Mouse (Mus musculus) forebrain, postnatal 0 days (tissue): ENCODE data around the gene Scd4. TPM values are rescaled to one million over a fixed set of nuclear protein-coding genes. Genes with fewer than 3 reads are reported as not detected.
A peak's percentile ranks its signal among the peaks of the same experiment; 100 is the strongest.

Experiments used
- ATAC-seq: fragments of 200-750 bp; cut with Nextera tagmentation; 2 replicates; pipeline ENCODE4 v1.8.0; 2017; ENCODE audit warnings: mild to moderate bottlenecking, moderate library complexity
- DNase-seq: peaks from one replicate; pipeline ENCODE4 v3.0.0-alpha.2; 2015
- H3K27ac ChIP-seq: fragments of 300-500 bp; sonication (generic); 2 replicates; pipeline ENCODE4 v1.5.1; 2014; ENCODE audit warnings: low read depth, mild to moderate bottlenecking, antibody characterized with exemption, low read length, moderate library complexity, mixed read lengths
- H3K27me3 ChIP-seq: fragments of 300-500 bp; sonication (generic); 2 replicates; pipeline ENCODE4 v1.6.1; 2014; ENCODE audit warnings: mild to moderate bottlenecking, low read length, mixed read lengths; ENCODE audit not compliant: insufficient read depth
- H3K36me3 ChIP-seq: fragments of 300-500 bp; sonication (generic); 2 replicates; pipeline ENCODE4 v1.6.1; 2014; ENCODE audit warnings: mild to moderate bottlenecking, moderate library complexity; ENCODE audit not compliant: insufficient read depth
- H3K4me1 ChIP-seq: fragments of 300-500 bp; sonication (generic); 2 replicates; pipeline ENCODE4 v1.6.1; 2014; ENCODE audit warnings: antibody characterized with exemption; ENCODE audit not compliant: insufficient read depth
- H3K4me2 ChIP-seq: fragments of 300-500 bp; sonication (generic); 2 replicates; pipeline ENCODE4 v1.6.1; 2014; ENCODE audit warnings: low read depth, mild to moderate bottlenecking, moderate library complexity
- H3K4me3 ChIP-seq: fragments of 300-500 bp; sonication (generic); 2 replicates; pipeline ENCODE4 v1.5.1; 2014; ENCODE audit warnings: low read depth, low read length, mixed read lengths
- H3K9ac ChIP-seq: fragments of 300-500 bp; sonication (generic); 2 replicates; pipeline ENCODE4 v1.6.1; 2014; ENCODE audit warnings: mild to moderate bottlenecking
- H3K9me3 ChIP-seq: fragments of 300-500 bp; sonication (generic); 2 replicates; pipeline ENCODE4 v1.6.1; 2016; ENCODE audit warnings: low read length
- CTCF ChIP-seq: sonication (generic); IDR thresholded peaks from 2 replicates; pipeline ENCODE4 v1.5.1; 2016; ENCODE audit warnings: antibody characterized with exemption, control low read depth, low read depth
- WGBS: fragments of 180-500 bp; shearing (Covaris S2); extraction: QIAGEN DNeasy Blood & Tissue Kit; methylation state at CpG from one replicate; pipeline ENCODE4 v1.1.7; 2014; 5-methylcytosine and 5-hydroxymethylcytosine counted together
- polyA plus RNA-seq: library from polyadenylated mRNA; unstranded; fragments of >200 nt; fragmentation: Nextera tagmentation; extraction: Ambion mirVana; gene quantifications from 2 replicates; pipeline ENCODE4 v1.2.1, GENCODE M21; 2015
- total RNA-seq: library from RNA; depleted of rRNA; stranded (reverse); fragments of >200 nt; gene quantifications from 2 replicates; pipeline ENCODE4 v1.2.3, GENCODE M21; 2014

Gene Scd4
- total and polyA plus RNA-seq, 2 experiments from 2014 or later, result 0.25 to 0.43 TPM

DNA sequence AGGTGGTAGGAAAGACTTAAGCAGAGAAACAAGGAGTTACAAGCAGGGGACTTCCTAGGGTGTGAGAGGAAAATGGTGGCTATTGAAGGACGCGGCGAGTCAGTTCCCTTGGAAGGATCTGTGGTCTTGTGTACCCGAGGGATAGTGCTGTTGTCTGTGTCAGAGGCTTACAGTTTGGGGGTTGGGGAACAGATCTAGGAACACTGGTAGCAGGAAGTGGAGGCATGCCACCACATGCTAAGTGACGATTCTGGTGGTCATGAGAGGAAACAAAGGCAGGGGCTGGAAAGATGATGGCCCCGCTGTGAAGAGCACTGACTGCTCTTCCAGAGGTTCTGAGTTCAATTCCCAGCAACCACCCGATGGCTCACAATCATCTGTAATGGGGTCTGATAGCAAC is 32.4 kb upstream of the Scd4 start:
- WGBS, result 67% methylated on average over 7 of the region's 7 CpGs
- Histone ChIP-seq H3K4me3 (no peak overlapping the region), H3K27me3 (no peaks in the 10 kb centered on the region), H3K36me3 (peaks cover 75% of the 10 kb centered on the region), H3K9ac (0 out of 2 replicates have a peak overlapping the region, but pooled peaks have one; percentile 23), H3K4me1 (peaks cover 31% of the 10 kb centered on the region; the same call in 1 of the 2 replicates), H3K4me2 (peak overlapping the region; percentile 98), H3K9me3 (no peaks in the 10 kb centered on the region), H3K27ac (no peak overlapping the region)
- DNase-seq, result no peak
- no peak for ATAC-seq
- no peak for TF ChIP-seq CTCF

DNA sequence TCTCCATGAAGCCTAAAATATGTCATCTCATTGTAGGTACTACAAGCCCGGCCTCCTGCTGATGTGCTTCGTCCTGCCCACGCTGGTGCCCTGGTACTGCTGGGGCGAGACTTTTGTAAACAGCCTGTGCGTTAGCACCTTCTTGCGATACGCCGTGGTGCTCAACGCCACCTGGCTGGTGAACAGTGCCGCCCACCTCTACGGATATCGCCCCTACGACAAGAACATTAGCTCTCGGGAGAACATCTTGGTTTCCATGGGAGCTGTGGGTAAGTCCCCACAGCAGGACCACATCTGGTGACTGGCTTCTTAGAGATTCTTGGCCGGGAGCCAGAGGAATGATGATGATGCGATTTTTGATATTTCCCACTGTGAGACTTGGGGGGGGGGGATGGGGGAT is 31.7 kb upstream of the Scd4 start:
- H3K27ac ChIP-seq, result no peak overlapping the region
- TF ChIP-seq CTCF, result no peak
- ATAC-seq (0 out of 2 replicates have a peak, but pooled peaks have one; percentile 14), DNase-seq (peak; percentile 31)
- peaks cover 81% of the 10 kb centered on the region for H3K36me3 ChIP-seq
- no peaks in the 10 kb centered on the region for H3K9me3 ChIP-seq
- no peaks in the 10 kb centered on the region for H3K27me3 ChIP-seq
- no peak overlapping the region for H3K9ac ChIP-seq
- 0 out of 2 replicates have a peak overlapping the region, but pooled peaks have one; percentile 98 for H3K4me2 ChIP-seq
- WGBS, result 51% methylated on average over 16 of the region's 16 CpGs
- no peak overlapping the region for H3K4me3 ChIP-seq
- H3K4me1 ChIP-seq, result peaks cover 31% of the 10 kb centered on the region; the same call in 1 of the 2 replicates

DNA sequence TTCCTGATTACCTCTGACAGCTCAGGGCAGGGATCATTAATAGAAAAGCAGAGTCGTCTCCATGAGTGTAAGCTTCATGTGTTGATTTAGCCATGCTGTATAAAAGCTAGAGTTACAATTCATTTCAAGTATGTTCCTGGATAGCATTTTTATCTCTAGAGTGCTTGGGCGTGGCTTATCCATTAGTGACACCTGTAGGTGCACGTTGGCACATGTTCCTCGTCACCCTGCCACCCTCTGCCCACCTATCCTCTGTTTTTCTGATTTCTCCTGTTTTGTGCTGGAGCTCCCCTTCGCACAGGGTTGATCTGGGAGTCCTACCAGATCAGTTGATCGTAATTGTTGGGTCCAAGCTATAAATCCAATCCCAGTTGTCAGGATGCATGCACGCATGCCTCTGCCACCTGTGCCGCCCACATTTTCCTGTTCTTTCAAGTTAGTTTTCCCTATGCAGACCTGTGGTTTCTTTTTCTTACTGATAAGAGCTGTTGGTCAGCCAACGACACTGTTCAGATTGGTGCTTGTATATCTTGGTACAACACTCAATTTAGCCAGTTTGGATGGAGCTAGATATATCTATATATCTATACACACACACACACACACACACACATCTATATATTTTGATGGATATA is 31.1 kb upstream of the Scd4 start:
- ATAC-seq (no peak), DNase-seq (no peak)
- no peak overlapping the region for H3K4me2 ChIP-seq
- WGBS, result 67% methylated on average over 9 of the region's 9 CpGs
- no peak for TF ChIP-seq CTCF
- H3K27ac ChIP-seq, result no peak overlapping the region
- peaks cover 80% of the 10 kb centered on the region for H3K36me3 ChIP-seq
- H3K27me3 ChIP-seq, result no peaks in the 10 kb centered on the region
- H3K9ac ChIP-seq, result no peak overlapping the region
- H3K9me3 ChIP-seq, result no peaks in the 10 kb centered on the region
- H3K4me3 ChIP-seq, result no peak overlapping the region
- peaks cover 31% of the 10 kb centered on the region; the same call in 1 of the 2 replicates for H3K4me1 ChIP-seq

DNA sequence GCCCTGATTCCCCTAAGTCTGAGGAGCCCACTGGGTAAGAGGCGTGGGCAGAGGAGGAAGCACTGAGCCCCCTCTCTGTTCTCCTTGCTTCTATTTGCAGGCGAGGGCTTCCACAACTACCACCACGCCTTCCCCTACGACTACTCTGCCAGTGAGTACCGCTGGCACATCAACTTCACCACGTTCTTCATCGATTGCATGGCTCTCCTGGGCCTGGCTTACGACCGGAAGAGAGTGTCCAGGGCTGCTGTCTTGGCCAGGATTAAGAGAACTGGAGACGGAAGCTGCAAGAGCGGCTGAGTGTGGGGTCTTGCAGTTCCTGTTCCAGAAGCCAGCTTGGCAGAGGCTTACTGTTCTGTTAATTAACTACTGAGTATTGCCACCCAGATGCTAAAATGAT is 30.0 kb upstream of the Scd4 start:
- Histone ChIP-seq H3K36me3 (peaks cover 86% of the 10 kb centered on the region), H3K9me3 (no peaks in the 10 kb centered on the region), H3K27ac (0 out of 2 replicates have a peak overlapping the region, but pooled peaks have one; percentile 35), H3K4me3 (no peak overlapping the region), H3K27me3 (no peaks in the 10 kb centered on the region), H3K9ac (no peak overlapping the region), H3K4me1 (peaks cover 25% of the 10 kb centered on the region; the same call in 1 of the 2 replicates), H3K4me2 (no peak overlapping the region)
- no peak for ATAC-seq
- TF ChIP-seq CTCF, result no peak
- peak; percentile 42 for DNase-seq
- 64% methylated on average over 11 of the region's 11 CpGs for WGBS

GRCm38 (mm10) chr19:44303502-44303901 is 29.4 kb upstream of the Scd4 start:
- Histone ChIP-seq H3K4me3 (no peak overlapping the region), H3K4me2 (no peak overlapping the region), H3K9me3 (no peaks in the 10 kb centered on the region), H3K9ac (no peak overlapping the region), H3K36me3 (peaks cover 85% of the 10 kb centered on the region), H3K27ac (no peak overlapping the region), H3K4me1 (peaks cover 20% of the 10 kb centered on the region; the same call in 1 of the 2 replicates), H3K27me3 (no peaks in the 10 kb centered on the region)
- no peak for TF ChIP-seq CTCF
- DNase-seq (peak; percentile 16), ATAC-seq (no peak)
- WGBS, result 55% methylated on average over 8 of the region's 8 CpGs

GRCm38 (mm10) chr19:44304419-44304818 is 28.5 kb upstream of the Scd4 start:
- Histone ChIP-seq H3K9ac (no peak overlapping the region), H3K36me3 (peaks cover 81% of the 10 kb centered on the region), H3K4me2 (no peak overlapping the region), H3K4me3 (no peak overlapping the region), H3K27me3 (no peaks in the 10 kb centered on the region), H3K4me1 (peaks cover 18% of the 10 kb centered on the region; the same call in 1 of the 2 replicates), H3K9me3 (no peaks in the 10 kb centered on the region), H3K27ac (no peak overlapping the region)
- ATAC-seq (no peak), DNase-seq (no peak)
- TF ChIP-seq CTCF, result no peak
- WGBS, result 75% methylated on average over 10 of the region's 10 CpGs

DNA sequence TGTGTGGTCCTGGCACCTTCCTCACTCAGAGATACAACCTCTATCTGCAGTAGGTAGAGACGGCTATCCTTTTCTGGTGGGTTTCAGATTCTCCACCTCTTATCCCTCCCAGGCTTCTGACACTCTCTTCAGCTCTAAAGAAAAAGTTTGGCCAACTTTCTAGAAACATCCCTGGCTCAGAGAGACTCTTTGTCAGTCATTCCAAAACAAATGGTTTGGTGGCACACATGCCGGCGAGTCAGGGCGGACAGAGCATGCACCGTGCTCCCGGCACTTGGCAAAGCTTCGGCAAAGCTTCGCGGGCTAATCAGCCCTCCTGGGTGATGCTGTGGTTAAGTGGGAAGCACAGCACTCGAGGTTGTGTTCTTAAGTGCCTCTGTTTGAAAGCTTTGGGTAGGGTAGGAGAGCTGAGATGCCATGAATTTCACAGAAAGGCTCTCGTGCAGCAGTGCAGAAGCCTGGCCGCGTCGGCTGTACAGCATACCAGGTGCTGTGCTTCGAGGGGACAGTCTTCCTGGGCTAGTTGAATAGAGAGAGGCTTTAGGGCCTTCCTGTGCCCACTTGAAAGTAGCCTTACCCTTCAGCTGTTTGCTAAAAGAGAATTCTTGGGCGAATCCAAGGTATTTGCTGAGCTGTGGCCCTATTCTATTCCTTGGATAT is 27.9 kb upstream of the Scd4 start:
- Histone ChIP-seq H3K27ac (no peak overlapping the region), H3K27me3 (no peaks in the 10 kb centered on the region), H3K36me3 (peaks cover 80% of the 10 kb centered on the region), H3K4me2 (no peak overlapping the region), H3K9ac (no peak overlapping the region), H3K9me3 (no peaks in the 10 kb centered on the region), H3K4me1 (peaks cover 17% of the 10 kb centered on the region; the same call in 1 of the 2 replicates), H3K4me3 (no peak overlapping the region)
- TF ChIP-seq CTCF, result no peak
- no peak for ATAC-seq
- 68% methylated on average over 16 of the region's 16 CpGs for WGBS
- DNase-seq, result no peak
